Mouse (Mus musculus): ENCODE measurements around the gene Fbxo41.

DNA sequence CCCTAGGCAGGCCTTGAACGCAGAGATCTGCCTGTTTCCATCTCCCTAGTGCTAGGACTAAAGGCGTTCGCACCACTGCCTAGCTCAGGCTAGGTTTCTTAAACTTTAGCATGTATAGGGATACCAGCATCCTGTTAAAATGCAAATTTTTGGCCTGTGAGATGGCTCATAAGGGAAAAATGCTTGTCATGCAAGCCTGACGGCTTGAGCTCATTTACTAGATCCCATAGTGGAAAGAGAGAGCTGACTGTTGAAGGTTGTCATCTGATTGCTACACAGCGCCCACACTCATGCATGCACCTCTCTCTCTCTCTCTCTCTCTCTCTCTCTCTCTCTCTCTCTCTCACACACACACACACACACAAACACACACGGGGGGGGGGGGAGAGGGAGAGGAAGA, 66.2 kb downstream of the Fbxo41 start:
- TF ChIP-seq CTCF (IDR thresholded peaks at IDR 0.05; ENCODE audit: borderline replicate concordance, insufficient read depth, low read length) (no peak), POLR2A (IDR thresholded peaks at IDR 0.05; ENCODE audit: low read depth, low read length) (no peak)
